Mouse (Mus musculus) cerebellum, adult 2 months (tissue): ENCODE measurements around the gene Strap. TPM values are rescaled to one million over a fixed set of nuclear protein-coding genes. Genes with fewer than 3 reads are reported as not detected.

Experiments used
- DNase-seq, 2 experiments: peaks; one replicate each; pipeline ENCODE4 v3.0.0; 2021
- H3K27ac ChIP-seq: fragments of 200-500 bp; 2 replicates; pipeline ENCODE4 v1.5.1; 2012; ENCODE audit warnings: low read length, control low read depth, inconsistent platforms; ENCODE audit not compliant: insufficient read depth
- H3K27me3 ChIP-seq: fragments of 200-500 bp; 2 replicates; pipeline ENCODE4 v1.6.1; 2012; ENCODE audit warnings: inconsistent platforms, mild to moderate bottlenecking, low read length, moderate library complexity; ENCODE audit not compliant: control insufficient read depth, insufficient read depth
- H3K4me1 ChIP-seq: fragments of 200-500 bp; 2 replicates; pipeline ENCODE4 v1.6.1; 2011; ENCODE audit warnings: low read length; ENCODE audit not compliant: control insufficient read depth, insufficient read depth
- H3K4me3 ChIP-seq: fragments of 200-500 bp; replicated peaks from 2 replicates; pipeline ENCODE3; 2011; ENCODE audit warnings: mild to moderate bottlenecking, low read depth, low read length, control low read depth; ENCODE audit not compliant: insufficient read depth
- CTCF ChIP-seq: fragments of 200-500 bp; IDR thresholded peaks from 2 replicates; pipeline ENCODE4 v1.5.1; 2011; ENCODE audit warnings: low read depth, mild to moderate bottlenecking, control low read depth, low read length, moderate library complexity, borderline replicate concordance; ENCODE audit not compliant: insufficient read depth
- POLR2A ChIP-seq: fragments of 200-500 bp; IDR thresholded peaks from 2 replicates; pipeline ENCODE4 v1.6.1; 2011; ENCODE audit warnings: low read length, control low read depth, borderline replicate concordance; ENCODE audit not compliant: insufficient read depth
- WGBS: fragments of 180-500 bp; shearing (Covaris S2); methylation state at CpG from one replicate; pipeline ENCODE4 v1.1.7; 2018; 5-methylcytosine and 5-hydroxymethylcytosine counted together
- polyA plus RNA-seq: library from polyadenylated mRNA; depleted of rRNA; stranded (reverse); fragments of >200 nt; gene quantifications from 2 replicates; pipeline ENCODE4 v1.2.3, GENCODE M21; 2012; rRNA removed

The Strap gene
- polyA plus RNA-seq = 79.7 and 80.7 TPM in 2 replicates

DNA sequence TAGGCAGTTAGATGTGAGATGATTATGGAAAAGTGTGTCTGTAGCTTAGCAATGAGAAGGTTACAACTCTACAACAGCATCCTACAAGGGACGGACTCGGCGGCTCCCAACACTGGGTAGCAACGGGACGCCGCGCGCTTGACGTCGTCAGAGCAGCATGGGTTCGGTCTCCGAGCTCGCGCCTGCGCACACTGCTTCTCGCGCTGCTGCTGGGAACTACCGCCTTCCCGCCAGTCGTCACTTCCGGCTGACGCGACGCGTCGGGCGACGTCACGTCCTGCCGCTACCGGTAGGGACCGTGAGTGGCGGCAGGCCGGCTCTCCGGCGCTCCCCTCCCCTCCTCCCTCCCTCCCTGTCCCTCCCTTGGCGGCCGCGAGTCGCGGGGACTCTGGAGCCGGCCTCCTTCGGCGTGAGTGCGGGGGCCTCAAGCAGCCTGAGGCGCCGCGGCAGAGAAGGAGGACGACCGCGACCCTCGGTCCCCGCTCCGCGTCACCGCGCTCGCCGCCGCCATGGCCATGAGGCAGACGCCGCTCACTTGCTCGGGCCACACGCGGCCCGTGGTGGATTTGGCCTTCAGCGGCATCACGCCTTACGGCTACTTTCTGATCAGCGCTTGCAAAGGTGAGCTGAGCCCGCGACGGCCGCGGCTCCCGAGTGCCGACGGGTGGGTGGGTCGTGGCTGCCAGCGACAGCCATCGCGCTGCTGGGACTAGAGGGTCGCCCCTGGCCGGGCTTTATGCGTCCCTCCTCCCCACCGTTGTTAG is at the start of gene Strap:
Strap (plus strand) TSS at position 233 of the 764 bp plus-strand sequence.
- peak within 1 kb of the TSS; percentile 67 for H3K27ac ChIP-seq
- TF ChIP-seq POLR2A (peak; percentile 99), CTCF (no peak)
- peak within 1 kb of the TSS; percentile 83 for H3K4me3 ChIP-seq
- peaks cover 10% of the 10 kb centered on the region; the same call in 1 of the 2 replicates for H3K4me1 ChIP-seq
- H3K27me3 ChIP-seq = no peaks in the 10 kb centered on the region
- WGBS = under 1% methylated on average over 82 of the region's 86 CpGs
- peak; percentile 94 to 95 for DNase-seq

DNA sequence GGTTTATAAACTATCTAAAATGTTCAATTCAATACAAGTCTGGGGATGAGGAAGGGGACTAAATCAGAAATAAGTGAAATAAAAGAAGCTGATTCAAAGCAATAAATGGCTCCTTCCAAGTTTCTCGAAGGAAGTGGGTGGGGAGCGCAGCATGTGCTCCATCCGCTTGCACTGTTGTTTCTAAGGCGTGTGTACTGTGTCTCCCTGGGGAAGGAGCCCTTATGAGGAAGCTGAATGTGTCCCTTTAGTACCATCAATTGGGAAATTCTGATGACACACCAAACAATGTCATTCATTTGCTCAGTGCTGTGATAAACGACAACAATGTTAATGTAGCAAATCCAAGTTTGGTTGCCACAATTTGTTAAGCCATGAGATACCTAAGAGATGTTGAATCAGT is 47.2 kb upstream of the Strap start:
- no peak for TF ChIP-seq POLR2A
- no peak for TF ChIP-seq CTCF
- no peaks in the 10 kb centered on the region for H3K27me3 ChIP-seq
- no peak overlapping the region for H3K4me3 ChIP-seq
- H3K4me1 ChIP-seq = no peaks in the 10 kb centered on the region
- no peak for DNase-seq
- no peak overlapping the region for H3K27ac ChIP-seq
- WGBS = 93% methylated on average over 5 of the region's 5 CpGs

DNA sequence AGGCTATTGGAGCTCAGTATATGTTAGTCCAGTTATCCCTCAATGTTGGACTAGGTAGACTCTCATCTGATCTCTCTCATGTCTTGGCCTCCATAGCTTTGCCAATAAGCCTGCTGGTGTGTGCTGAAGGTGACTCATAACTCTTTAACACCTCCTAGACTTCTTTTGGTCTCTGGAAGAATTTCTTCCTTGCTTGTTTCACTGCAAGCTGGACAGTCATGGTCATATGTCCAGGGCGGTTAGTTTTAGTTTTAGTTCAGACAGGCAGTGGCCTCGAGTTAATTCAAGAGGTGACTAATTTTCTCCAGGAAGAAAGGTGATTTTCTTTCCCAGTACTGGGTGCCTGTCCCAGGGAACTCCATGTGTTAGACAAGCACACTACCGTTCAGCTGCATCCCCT is 46.8 kb upstream of the Strap start:
- TF ChIP-seq POLR2A (no peak), CTCF (no peak)
- Histone ChIP-seq H3K4me3 (no peak overlapping the region), H3K4me1 (no peaks in the 10 kb centered on the region), H3K27me3 (no peaks in the 10 kb centered on the region), H3K27ac (no peak overlapping the region)
- DNase-seq = no peak
- 94% methylated on average over 3 of the region's 3 CpGs for WGBS

DNA sequence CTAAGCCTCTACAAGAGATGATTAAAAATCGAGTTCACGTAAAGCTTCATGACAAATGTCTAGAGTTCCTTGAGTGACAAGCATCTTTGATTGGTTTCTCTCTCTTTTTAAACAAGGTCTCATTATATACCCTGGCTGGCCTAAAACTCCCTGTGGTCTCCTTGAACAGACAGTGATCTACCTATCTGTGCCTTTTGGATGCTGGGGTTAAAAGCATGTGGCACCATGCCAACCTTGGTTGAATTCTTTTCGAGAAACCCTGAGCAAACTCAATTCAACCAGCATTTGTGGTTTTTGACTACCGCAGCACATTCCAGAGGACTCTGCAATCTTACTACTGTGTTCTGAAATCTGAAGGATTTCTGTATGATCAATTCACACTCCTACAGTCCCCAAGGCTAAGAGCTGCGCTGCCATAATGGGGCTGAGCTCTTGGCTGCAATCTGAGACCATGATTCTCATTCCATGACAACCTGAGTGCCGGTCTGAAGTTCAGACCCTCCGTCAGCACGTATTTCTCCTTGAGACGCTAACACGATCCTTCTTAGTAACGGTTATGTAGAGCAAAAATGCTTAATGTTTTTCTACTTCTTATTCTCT is 46.3 kb upstream of the Strap start:
- Histone ChIP-seq H3K27ac (no peak overlapping the region), H3K4me1 (no peaks in the 10 kb centered on the region), H3K27me3 (no peaks in the 10 kb centered on the region), H3K4me3 (no peak overlapping the region)
- no peak for TF ChIP-seq CTCF
- TF ChIP-seq POLR2A = no peak
- no peak for DNase-seq
- 84% methylated on average over 11 of the region's 11 CpGs for WGBS

DNA sequence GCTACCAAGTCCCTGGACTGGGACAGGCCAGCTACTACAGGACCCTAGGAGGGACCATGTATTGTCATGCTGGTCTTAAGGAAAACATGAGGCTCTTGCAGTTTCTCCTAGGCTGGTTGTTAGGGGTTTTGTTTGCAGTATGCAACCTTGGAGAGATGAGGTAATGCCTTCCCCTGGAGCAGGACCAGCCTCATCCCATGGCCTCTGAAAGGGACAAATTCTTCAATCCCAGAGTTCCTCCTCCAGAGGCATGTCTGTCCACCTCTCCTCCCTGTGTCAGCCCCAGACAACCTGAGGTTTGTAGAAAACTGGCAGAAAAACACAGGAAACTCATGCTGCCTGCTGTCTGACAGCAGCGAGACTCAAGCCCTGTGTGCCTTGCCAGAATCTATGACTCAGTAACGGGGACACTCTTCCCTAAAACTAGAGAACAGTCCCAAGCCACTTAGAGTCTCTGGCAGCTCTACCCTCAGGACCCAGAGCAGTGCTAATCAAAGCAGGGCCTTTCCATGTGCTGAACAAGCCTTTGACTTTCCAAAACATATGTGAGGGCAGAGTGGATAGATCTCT is 44.2 kb upstream of the Strap start:
- no peak overlapping the region for H3K4me3 ChIP-seq
- H3K27ac ChIP-seq = no peak overlapping the region
- no peaks in the 10 kb centered on the region for H3K27me3 ChIP-seq
- DNase-seq = peak in 1 of 2 experiments; percentile 42
- no peaks in the 10 kb centered on the region for H3K4me1 ChIP-seq
- TF ChIP-seq POLR2A (no peak), CTCF (no peak)
- WGBS = 3% methylated on average over 2 of the region's 2 CpGs

DNA sequence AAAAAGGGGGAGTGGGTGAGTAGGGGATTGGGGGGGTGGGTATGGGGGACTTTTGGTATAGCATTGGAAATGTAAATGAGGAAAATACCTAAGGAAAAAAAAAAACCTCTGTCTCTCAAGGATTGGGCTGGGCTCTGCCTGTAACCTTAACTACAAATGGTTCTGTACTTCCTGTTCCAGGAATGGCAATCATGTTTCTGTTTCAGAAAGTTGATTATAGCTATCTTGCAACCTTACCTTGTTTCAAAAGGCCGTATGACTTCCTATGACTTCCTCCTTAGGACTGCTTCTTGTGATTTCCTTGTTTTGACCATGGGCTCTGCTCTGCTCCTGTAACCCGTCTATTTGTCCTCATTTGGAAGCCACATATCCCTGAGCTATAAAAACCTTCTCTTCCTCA is 40.6 kb upstream of the Strap start:
- no peaks in the 10 kb centered on the region for H3K4me1 ChIP-seq
- TF ChIP-seq CTCF = no peak
- no peak for TF ChIP-seq POLR2A
- no peak for DNase-seq
- H3K4me3 ChIP-seq = no peak overlapping the region
- 87% methylated on average over 2 of the region's 2 CpGs for whole genome bisulfite sequencing
- no peaks in the 10 kb centered on the region for H3K27me3 ChIP-seq
- no peak overlapping the region for H3K27ac ChIP-seq

DNA sequence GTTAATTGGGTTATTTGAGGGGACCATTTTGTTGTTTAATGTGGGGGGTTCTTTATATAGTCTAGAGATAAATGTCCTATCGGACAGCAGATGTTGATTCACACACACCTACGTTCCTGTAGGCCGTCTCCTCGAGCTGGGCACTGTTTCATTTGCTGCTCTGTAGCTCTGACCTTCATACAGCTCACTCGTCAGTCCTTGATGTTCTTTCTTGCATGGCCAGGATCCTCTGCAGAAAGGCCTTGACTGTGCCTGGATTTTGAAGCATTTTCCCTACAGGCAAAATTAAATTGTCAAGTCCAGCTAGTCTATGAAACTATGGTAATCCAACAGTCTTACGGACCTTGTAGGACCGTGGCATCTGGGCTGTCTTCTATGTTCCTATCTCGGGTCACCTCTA is 39.8 kb upstream of the Strap start:
- Histone ChIP-seq H3K4me1 (no peaks in the 10 kb centered on the region), H3K4me3 (no peak overlapping the region), H3K27me3 (no peaks in the 10 kb centered on the region), H3K27ac (no peak overlapping the region)
- 96% methylated on average over 8 of the region's 8 CpGs for WGBS
- no peak for DNase-seq
- no peak for TF ChIP-seq CTCF
- no peak for TF ChIP-seq POLR2A
